Mouse (Mus musculus): ENCODE results near the gene Mxi1. TPM values are rescaled to one million over a fixed set of nuclear protein-coding genes. Genes with fewer than 3 reads are reported as not detected.

Mxi1 gene
- total and polyA plus RNA-seq, 3 experiments: 29.0 to 60.9 TPM; not detected in 1

- Histone ChIP-seq H3K79me2 (ENCODE audit: control insufficient read depth, insufficient read depth, low read length, poor library complexity) (no peaks in the 10 kb centered on the region), H3K27ac (ENCODE audit: control insufficient read depth, low read depth, low read length) (no peak overlapping the region), H3K36me3 (ENCODE audit: control insufficient read depth in 1 of 2, insufficient read depth in 2 of 2, low read length in 2 of 2) (peaks cover 0 to 18% of the 10 kb centered on the region in 2 experiments; a peak in 2 of 4 replicates), H3K27me3 (ENCODE audit: control insufficient read depth in 1 of 2, insufficient read depth in 2 of 2, low read length in 2 of 2) (no peaks in the 10 kb centered on the region), H3K9ac (ENCODE audit: control insufficient read depth, low read depth, low read length, poor library complexity, severe bottlenecking) (no peak overlapping the region), H3K9me3 (replicated peaks; ENCODE audit: insufficient read depth, low read length) (no peaks in the 10 kb centered on the region), H3K4me3 (ENCODE audit: control insufficient read depth in 1 of 2, insufficient read depth in 1 of 2, low read depth in 2 of 2, low read length in 2 of 2) (no peak overlapping the region), H3K4me1 (ENCODE audit: control insufficient read depth in 1 of 2, insufficient read depth in 2 of 2, low read length in 2 of 2) (peaks cover 14 to 22% of the 10 kb centered on the region in 2 experiments)
- DNase-seq (ENCODE audit: low read depth, low spot score): no peak
- TF ChIP-seq ELF1 (IDR thresholded peaks at IDR 0.05; ENCODE audit: low read depth, low read length) (0 out of 2 replicates have a peak, but pooled peaks have one; percentile 23), CTCF (IDR thresholded peaks at IDR 0.05 in 2 of 3, conservative IDR thresholded peaks at IDR 0.05 in 1 of 3; ENCODE audit: control insufficient read depth in 1 of 3, insufficient read depth in 1 of 3, low read depth in 2 of 3, low read length in 3 of 3, poor library complexity in 1 of 3, severe bottlenecking in 1 of 3) (peak; percentile 21 to 60 (median 39); a peak in 3 of 6 replicates), POLR2A (IDR thresholded peaks at IDR 0.05; ENCODE audit: control insufficient read depth in 1 of 2, insufficient read depth in 1 of 2, low read depth in 1 of 2, low read length in 2 of 2, poor library complexity in 1 of 2) (no peak), E2F4 (IDR thresholded peaks at IDR 0.05; ENCODE audit: borderline replicate concordance, low read depth, low read length) (no peak), RAD21 (IDR thresholded peaks at IDR 0.05; ENCODE audit: low read depth, low read length) (peak; percentile 60), CHD2 (IDR thresholded peaks at IDR 0.05; ENCODE audit: low read length) (no peak), ZC3H11A (IDR thresholded peaks at IDR 0.05; ENCODE audit: low read depth, low read length) (peak; percentile 32), HCFC1 (IDR thresholded peaks at IDR 0.05; ENCODE audit: low read depth, low read length) (no peak), GABPA (IDR thresholded peaks at IDR 0.05; ENCODE audit: low read depth, low read length) (no peak), UBTF (IDR thresholded peaks at IDR 0.05; ENCODE audit: borderline replicate concordance, insufficient read depth, low read depth, low read length) (no peak), MYB (IDR thresholded peaks at IDR 0.05; ENCODE audit: low read depth, low read length) (no peak), ETS1 (IDR thresholded peaks at IDR 0.05; ENCODE audit: low read depth, low read length) (no peak), USF1 (IDR thresholded peaks at IDR 0.05; ENCODE audit: low read depth, low read length) (peak; percentile 18; the same call in 1 of the 2 replicates), SMC3 (IDR thresholded peaks at IDR 0.05; ENCODE audit: low read depth, low read length) (peak; percentile 51), BHLHE40 (IDR thresholded peaks at IDR 0.05; ENCODE audit: borderline replicate concordance, low read depth, low read length) (no peak)
These were observed 90.2 kb downstream of the Mxi1 start for GRCm38 (mm10) chr19:53400332-53401110.

- Histone ChIP-seq H3K79me2 (ENCODE audit: control insufficient read depth, insufficient read depth, low read length, poor library complexity) (no peaks in the 10 kb centered on the region), H3K36me3 (ENCODE audit: control insufficient read depth in 1 of 2, insufficient read depth in 2 of 2, low read length in 2 of 2) (peaks cover 0 to 28% of the 10 kb centered on the region in 2 experiments; a peak in 2 of 4 replicates), H3K9me3 (replicated peaks; ENCODE audit: insufficient read depth, low read length) (no peaks in the 10 kb centered on the region), H3K4me1 (ENCODE audit: control insufficient read depth in 1 of 2, insufficient read depth in 2 of 2, low read length in 2 of 2) (peaks cover 12 to 38% of the 10 kb centered on the region in 2 experiments), H3K27me3 (ENCODE audit: control insufficient read depth in 1 of 2, insufficient read depth in 2 of 2, low read length in 2 of 2) (no peaks in the 10 kb centered on the region), H3K4me3 (ENCODE audit: control insufficient read depth in 1 of 2, insufficient read depth in 1 of 2, low read depth in 2 of 2, low read length in 2 of 2) (no peak overlapping the region), H3K9ac (ENCODE audit: control insufficient read depth, low read depth, low read length, poor library complexity, severe bottlenecking) (no peak overlapping the region), H3K27ac (ENCODE audit: control insufficient read depth, low read depth, low read length) (no peak overlapping the region)
- TF ChIP-seq SMC3 (IDR thresholded peaks at IDR 0.05; ENCODE audit: low read depth, low read length) (peak; percentile 33), RAD21 (IDR thresholded peaks at IDR 0.05; ENCODE audit: low read depth, low read length) (peak; percentile 13), CTCF (IDR thresholded peaks at IDR 0.05 in 2 of 3, conservative IDR thresholded peaks at IDR 0.05 in 1 of 3; ENCODE audit: control insufficient read depth in 1 of 3, insufficient read depth in 1 of 3, low read depth in 2 of 3, low read length in 3 of 3, poor library complexity in 1 of 3, severe bottlenecking in 1 of 3) (peak; percentile 48 to 64 (median 53); a peak in 5 of 6 replicates), MAX (IDR thresholded peaks at IDR 0.05; ENCODE audit: low read length) (no peak)
- no peak for DNase-seq (ENCODE audit: low read depth, low spot score)
These were observed 92.6 kb downstream of the Mxi1 start for GRCm38 (mm10) chr19:53402741-53403432.
